Mouse (Mus musculus) olfactory bulb, adult 2 months (tissue): ENCODE results near the gene Col18a1.

ENCODE experiments used
- CTCF ChIP-seq: fragments of 200-500 bp; IDR thresholded peaks from 2 replicates; pipeline ENCODE4 v1.5.1; 2012; ENCODE audit warnings: low read depth, mild to moderate bottlenecking, low read length, moderate library complexity; ENCODE audit not compliant: insufficient read depth
- POLR2A ChIP-seq: fragments of 200-500 bp; IDR thresholded peaks from 2 replicates; pipeline ENCODE4 v1.6.1; 2012; ENCODE audit warnings: mild to moderate bottlenecking, low read depth, low read length, moderate library complexity; ENCODE audit not compliant: insufficient read depth

DNA sequence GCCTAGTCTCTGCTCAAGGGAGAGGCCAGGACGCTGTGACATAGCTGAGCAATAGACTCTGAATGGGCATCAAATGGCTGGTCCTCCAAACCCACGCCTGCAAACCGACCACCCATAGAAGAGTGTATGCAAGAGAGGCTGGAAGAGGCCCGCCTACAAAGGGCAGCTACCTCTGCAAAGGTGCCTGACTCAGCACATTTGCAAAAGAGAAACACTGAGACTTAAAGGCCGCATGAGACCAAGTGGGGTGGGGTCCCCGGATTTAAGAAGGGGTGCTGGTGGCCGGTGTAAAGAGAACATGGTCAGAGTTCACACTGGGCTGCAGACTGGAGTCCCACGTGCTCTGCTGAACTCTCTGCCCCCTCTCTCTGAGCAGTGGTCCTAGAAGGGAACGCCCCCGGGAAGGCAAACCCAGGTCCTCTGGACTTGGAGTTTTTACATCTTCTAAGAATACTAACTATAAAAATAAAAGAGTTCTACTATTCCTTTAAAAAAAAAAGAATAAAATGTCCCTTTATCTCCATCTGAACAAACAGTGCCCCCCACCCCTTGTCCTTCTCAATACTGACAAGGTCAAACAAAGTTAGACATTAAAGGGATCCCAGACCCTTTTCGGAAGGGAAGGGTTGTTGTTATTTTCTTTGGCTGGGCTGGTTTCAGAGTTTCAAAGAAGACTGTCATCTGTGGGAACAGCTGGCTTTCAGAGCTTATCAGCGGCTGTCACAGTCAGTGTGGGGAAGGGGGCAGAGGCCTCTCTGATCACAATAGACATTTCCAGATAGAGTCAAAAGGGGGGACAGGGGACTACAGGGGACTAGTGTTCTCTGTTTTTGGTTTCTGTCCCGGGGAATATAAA lies 32.2 kb downstream of the Col18a1 start:
- TF ChIP-seq POLR2A (no peak), CTCF (no peak)
